Mouse (Mus musculus) lung, embryonic 16.5 days (tissue): ENCODE results near the gene Ppp2r5a. TPM values are rescaled to one million over a fixed set of nuclear protein-coding genes. Genes with fewer than 3 reads are reported as not detected.

Experiments used
- ATAC-seq: fragments of 200-750 bp; cut with Nextera tagmentation; 2 replicates; pipeline ENCODE4 v1.8.0; 2017; ENCODE audit warnings: low read depth, mild to moderate bottlenecking, moderate library complexity
- H3K27ac ChIP-seq: fragments of 300-500 bp; sonication (generic); 2 replicates; pipeline ENCODE4 v1.5.1; 2014; ENCODE audit warnings: mild to moderate bottlenecking, control low read depth, low read length
- H3K27me3 ChIP-seq: fragments of 300-500 bp; sonication (generic); 2 replicates; pipeline ENCODE4 v1.6.1; 2014; ENCODE audit warnings: low read depth, low read length, mixed read lengths; ENCODE audit not compliant: control insufficient read depth, insufficient read depth
- H3K36me3 ChIP-seq: fragments of 300-500 bp; sonication (generic); 2 replicates; pipeline ENCODE4 v1.6.1; 2014; ENCODE audit warnings: low read length; ENCODE audit not compliant: control insufficient read depth, insufficient read depth
- H3K4me1 ChIP-seq: fragments of 300-500 bp; sonication (generic); replicated peaks from 2 replicates; pipeline ENCODE4 v1.6.1; 2014; ENCODE audit warnings: low read length, mixed read lengths; ENCODE audit not compliant: control insufficient read depth, insufficient read depth
- H3K4me2 ChIP-seq: fragments of 300-500 bp; sonication (generic); 2 replicates; pipeline ENCODE4 v1.6.1; 2014; ENCODE audit warnings: low read depth, low read length, control low read depth
- H3K4me3 ChIP-seq: fragments of 300-500 bp; sonication (generic); 2 replicates; pipeline ENCODE4 v1.5.1; 2014; ENCODE audit warnings: mild to moderate bottlenecking, low read length, control low read depth
- H3K9ac ChIP-seq: fragments of 300-500 bp; sonication (generic); 2 replicates; pipeline ENCODE4 v1.6.1; 2014; ENCODE audit warnings: low read length, control low read depth
- H3K9me3 ChIP-seq: fragments of 300-500 bp; sonication (generic); 2 replicates; pipeline ENCODE4 v1.6.1; 2016; ENCODE audit warnings: low read length; ENCODE audit not compliant: control insufficient read depth
- WGBS: fragments of 180-500 bp; shearing (Covaris S2); extraction: QIAGEN DNeasy Blood & Tissue Kit; methylation state at CpG from one replicate; pipeline ENCODE4 v1.1.7; 2014; 5-methylcytosine and 5-hydroxymethylcytosine counted together
- polyA plus RNA-seq: library from polyadenylated mRNA; unstranded; fragments of >200 nt; fragmentation: Nextera tagmentation; extraction: Ambion mirVana; gene quantifications from 2 replicates; pipeline ENCODE4 v1.2.1, GENCODE M21; 2015

The Ppp2r5a gene
- polyA plus RNA-seq, 1 experiment from 2014 or later = 18.4 TPM

GRCm38 (mm10) chr1:191375644-191375998 lies 27.5 kb downstream of the Ppp2r5a start:
- no peak for ATAC-seq
- H3K36me3 ChIP-seq = peaks cover 2% of the 10 kb centered on the region; the same call in 1 of the 2 replicates
- H3K27ac ChIP-seq = no peak overlapping the region
- H3K9ac ChIP-seq = no peak overlapping the region
- WGBS = 77% methylated on average over 5 of the region's 5 CpGs
- H3K4me3 ChIP-seq = no peak overlapping the region
- H3K4me2 ChIP-seq = no peak overlapping the region
- no peaks in the 10 kb centered on the region for H3K27me3 ChIP-seq
- H3K4me1 ChIP-seq = no peaks in the 10 kb centered on the region
- H3K9me3 ChIP-seq = no peaks in the 10 kb centered on the region

GRCm38 (mm10) chr1:191374993-191375643 lies 28.0 kb downstream of the Ppp2r5a start:
- Histone ChIP-seq H3K27ac (no peak overlapping the region), H3K9me3 (no peaks in the 10 kb centered on the region), H3K4me2 (no peak overlapping the region), H3K4me3 (no peak overlapping the region), H3K9ac (no peak overlapping the region), H3K27me3 (no peaks in the 10 kb centered on the region), H3K4me1 (no peaks in the 10 kb centered on the region), H3K36me3 (peaks cover 2% of the 10 kb centered on the region; the same call in 1 of the 2 replicates)
- no peak for ATAC-seq
- WGBS = 81% methylated on average over 10 of the region's 10 CpGs

- Histone ChIP-seq H3K27me3 (no peaks in the 10 kb centered on the region), H3K36me3 (peaks cover 9% of the 10 kb centered on the region)
Observed at GRCm38 (mm10) chr1:191369140-191369539, 33.9 kb downstream of the Ppp2r5a start.

DNA sequence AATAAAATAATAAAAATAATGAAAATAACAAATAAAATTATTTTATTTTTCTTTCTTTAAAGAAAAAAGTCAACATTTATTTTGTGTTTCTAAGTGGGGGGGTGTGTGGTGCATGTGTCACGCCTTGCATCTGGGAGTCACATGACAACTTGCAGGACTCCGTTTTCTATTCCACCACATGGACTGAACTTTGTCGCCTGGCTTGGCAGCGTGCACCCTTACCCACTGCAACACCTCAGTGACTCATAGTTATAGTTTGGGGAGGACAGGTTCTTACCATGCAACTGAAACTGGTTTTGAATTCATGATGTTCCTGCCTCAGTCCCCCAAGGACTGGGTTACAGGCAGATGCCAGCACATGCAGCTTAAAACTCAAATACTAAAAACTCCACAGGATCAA lies 34.9 kb downstream of the Ppp2r5a start:
- Histone ChIP-seq H3K4me2 (no peak overlapping the region), H3K4me3 (no peak overlapping the region), H3K9ac (no peak overlapping the region), H3K36me3 (peaks cover 9% of the 10 kb centered on the region), H3K27ac (no peak overlapping the region), H3K27me3 (no peaks in the 10 kb centered on the region), H3K4me1 (no peaks in the 10 kb centered on the region), H3K9me3 (no peaks in the 10 kb centered on the region)
- ATAC-seq = no peak
- 85% methylated on average over 4 of the region's 4 CpGs for WGBS

More at GRCm38 (mm10) chr1:191369140-191369539, 33.9 kb downstream of the Ppp2r5a start:
- Histone ChIP-seq H3K9ac (no peak overlapping the region), H3K27ac (no peak overlapping the region), H3K4me2 (no peak overlapping the region), H3K4me1 (no peaks in the 10 kb centered on the region), H3K9me3 (no peaks in the 10 kb centered on the region), H3K4me3 (no peak overlapping the region)
- ATAC-seq = no peak

DNA sequence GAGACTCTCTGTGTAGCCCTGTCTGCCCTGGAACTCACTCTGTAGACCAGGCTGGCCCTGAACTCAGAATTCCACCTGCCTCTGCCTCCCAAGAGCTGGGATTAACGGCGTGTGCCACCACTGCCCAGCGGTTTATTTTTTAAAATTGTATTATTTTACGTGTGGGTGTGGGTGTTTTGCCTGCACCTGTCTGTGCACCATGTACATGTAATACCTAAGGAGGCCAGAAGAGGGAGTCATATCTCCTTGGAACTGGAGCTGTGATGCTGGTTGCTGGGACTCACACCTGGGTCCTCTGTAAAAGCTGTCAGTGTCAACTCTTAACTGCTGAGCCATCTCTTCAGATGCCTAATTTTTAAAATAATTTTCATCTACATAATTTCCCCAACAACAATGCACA lies 38.6 kb downstream of the Ppp2r5a start:
- H3K4me3 ChIP-seq = no peak overlapping the region
- H3K27me3 ChIP-seq = no peaks in the 10 kb centered on the region
- ATAC-seq = no peak
- WGBS = 69% methylated on average over 4 of the region's 4 CpGs
- peaks cover 14% of the 10 kb centered on the region for H3K36me3 ChIP-seq
- no peak overlapping the region for H3K4me2 ChIP-seq
- no peaks in the 10 kb centered on the region for H3K4me1 ChIP-seq
- H3K27ac ChIP-seq = no peak overlapping the region
- H3K9ac ChIP-seq = no peak overlapping the region
- H3K9me3 ChIP-seq = no peaks in the 10 kb centered on the region

- WGBS = 82% methylated on average over 6 of the region's 6 CpGs
Observed at GRCm38 (mm10) chr1:191362412-191362811, 40.7 kb downstream of the Ppp2r5a start.

GRCm38 (mm10) chr1:191359478-191359877 lies 43.6 kb downstream of the Ppp2r5a start:
- no peaks in the 10 kb centered on the region for H3K4me1 ChIP-seq
- H3K36me3 ChIP-seq = peaks cover 29% of the 10 kb centered on the region
- no peak overlapping the region for H3K4me2 ChIP-seq
- WGBS = 80% methylated on average over 7 of the region's 7 CpGs
- no peak overlapping the region for H3K27ac ChIP-seq
- H3K4me3 ChIP-seq = no peak overlapping the region
- H3K27me3 ChIP-seq = no peaks in the 10 kb centered on the region
- no peak overlapping the region for H3K9ac ChIP-seq
- H3K9me3 ChIP-seq = no peaks in the 10 kb centered on the region
- ATAC-seq = no peak

More at GRCm38 (mm10) chr1:191362412-191362811, 40.7 kb downstream of the Ppp2r5a start:
- Histone ChIP-seq H3K4me1 (no peaks in the 10 kb centered on the region), H3K36me3 (peaks cover 17% of the 10 kb centered on the region), H3K9ac (no peak overlapping the region), H3K27me3 (no peaks in the 10 kb centered on the region), H3K4me3 (no peak overlapping the region), H3K27ac (no peak overlapping the region), H3K9me3 (no peaks in the 10 kb centered on the region), H3K4me2 (no peak overlapping the region)
- no peak for ATAC-seq

DNA sequence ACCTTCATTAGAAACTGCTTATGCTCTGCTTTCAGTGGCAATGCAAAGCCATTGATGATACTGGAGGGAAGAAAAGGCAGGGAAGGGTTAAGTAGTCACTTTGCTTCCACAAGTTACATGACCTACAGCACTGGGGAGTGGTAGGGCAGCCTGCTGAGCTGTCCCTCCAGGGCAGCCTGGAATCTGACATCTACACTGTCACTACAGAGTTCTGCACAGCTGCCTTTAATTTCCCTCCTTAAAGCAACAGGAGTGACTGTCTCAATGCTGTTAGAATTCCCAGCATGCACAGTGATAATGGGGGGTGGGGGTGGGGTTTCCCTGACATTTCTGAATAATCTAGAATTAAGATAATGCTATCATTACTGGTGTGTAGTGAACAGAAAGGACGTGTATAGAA lies 46.1 kb downstream of the Ppp2r5a start:
- WGBS = 71% methylated on average over 1 of the region's 1 CpGs
- ATAC-seq = no peak
- Histone ChIP-seq H3K27ac (no peak overlapping the region), H3K9ac (no peak overlapping the region), H3K4me1 (no peaks in the 10 kb centered on the region), H3K27me3 (no peaks in the 10 kb centered on the region), H3K9me3 (no peaks in the 10 kb centered on the region), H3K4me3 (no peak overlapping the region), H3K4me2 (no peak overlapping the region), H3K36me3 (peaks cover 35% of the 10 kb centered on the region)

DNA sequence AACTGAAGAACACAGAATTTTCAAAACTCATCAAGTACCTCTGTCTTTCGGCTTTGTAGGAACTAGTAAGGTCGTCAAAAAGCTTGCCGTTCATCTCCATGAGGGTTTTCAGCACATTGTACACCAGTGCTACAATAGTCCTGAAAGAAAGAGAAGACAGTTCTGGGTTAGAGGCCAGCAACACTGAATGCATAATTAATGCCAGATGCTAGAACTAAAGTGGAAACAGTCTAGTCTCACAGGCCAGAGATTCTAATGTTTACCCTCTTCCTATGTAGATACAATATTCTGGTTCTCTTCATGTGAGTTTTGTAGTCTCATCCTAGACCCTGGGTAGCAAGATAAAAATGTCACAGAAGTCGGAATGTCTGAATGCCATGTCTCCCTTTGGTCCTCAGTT lies 49.2 kb downstream of the Ppp2r5a start:
- Histone ChIP-seq H3K27me3 (no peaks in the 10 kb centered on the region), H3K4me1 (peaks cover 12% of the 10 kb centered on the region), H3K9ac (no peak overlapping the region), H3K9me3 (no peaks in the 10 kb centered on the region), H3K27ac (no peak overlapping the region), H3K36me3 (peaks cover 39% of the 10 kb centered on the region), H3K4me3 (no peak overlapping the region), H3K4me2 (no peak overlapping the region)
- 89% methylated on average over 4 of the region's 4 CpGs for WGBS
- no peak for ATAC-seq
